Mouse (Mus musculus): ENCODE measurements around the gene Paf1.

GRCm38 (mm10) chr7:28354596-28354995, 38.2 kb upstream of the Paf1 start:
- no peak for TF ChIP-seq POLR2A (IDR thresholded peaks at IDR 0.05; ENCODE audit: low read depth, low read length)
- no peak for TF ChIP-seq CTCF (conservative IDR thresholded peaks at IDR 0.05; ENCODE audit: insufficient read depth, insufficient read length, low read depth, low read length)
